Mouse (Mus musculus): ENCODE measurements at regions not wholly inside any gene's neighbourhood (a gene's known extent, or its start where the extent isn't known, plus 50 kb on each side); places are given as distances from the start of the nearest gene placed in this dataset.

GRCm38 (mm10) chr6:99818486-99818885 is 92.3 kb upstream of the Prok2 start:
- no peak for DNase-seq
- Histone ChIP-seq H3K4me2 (no peak overlapping the region), H3K27ac (ENCODE audit: low read depth) (no peak overlapping the region), H3K9me3 (ENCODE audit: low read depth, low read length) (no peaks in the 10 kb centered on the region), H3K4me1 (ENCODE audit: insufficient read depth) (0 out of 2 replicates have a peak, but pooled peaks cover 4% of the 10 kb centered on the region), H3K27me3 (ENCODE audit: insufficient read depth, low read length) (no peaks in the 10 kb centered on the region), H3K9ac (no peak overlapping the region), H3K36me3 (ENCODE audit: insufficient read depth) (no peaks in the 10 kb centered on the region), H3K4me3 (ENCODE audit: low read depth, low read length) (no peak overlapping the region)
- TF ChIP-seq CTCF (IDR thresholded peaks at IDR 0.05; ENCODE audit: low read depth) = peak; percentile 36; the same call in 1 of the 2 replicates
- ATAC-seq (ENCODE audit: insufficient read depth) = no peak
- WGBS = 86% methylated on average over 6 of the region's 6 CpGs

- Histone ChIP-seq H3K9me3 (ENCODE audit: low read depth, low read length) (no peaks in the 10 kb centered on the region), H3K4me1 (ENCODE audit: insufficient read depth) (0 out of 2 replicates have a peak, but pooled peaks cover 4% of the 10 kb centered on the region), H3K36me3 (ENCODE audit: insufficient read depth) (no peaks in the 10 kb centered on the region), H3K4me3 (ENCODE audit: low read depth, low read length) (no peak overlapping the region), H3K27me3 (ENCODE audit: insufficient read depth, low read length) (no peaks in the 10 kb centered on the region), H3K4me2 (no peak overlapping the region), H3K27ac (ENCODE audit: low read depth) (no peak overlapping the region), H3K9ac (no peak overlapping the region)
- 75% methylated on average over 1 of the region's 1 CpGs for WGBS
- ATAC-seq (ENCODE audit: insufficient read depth) (no peak), DNase-seq (no peak)
- no peak for TF ChIP-seq CTCF (IDR thresholded peaks at IDR 0.05; ENCODE audit: low read depth)
These were observed 91.1 kb upstream of the Prok2 start for GRCm38 (mm10) chr6:99817245-99817644.

- no peak for TF ChIP-seq CTCF (IDR thresholded peaks at IDR 0.05; ENCODE audit: low read depth)
These were observed 86.9 kb upstream of the Prok2 start for GRCm38 (mm10) chr6:99813102-99813501.

GRCm38 (mm10) chr6:99811842-99812241 is 85.7 kb upstream of the Prok2 start:
- WGBS = 66% methylated on average over 4 of the region's 4 CpGs

More at GRCm38 (mm10) chr6:99813102-99813501, 86.9 kb upstream of the Prok2 start:
- DNase-seq (no peak), ATAC-seq (ENCODE audit: insufficient read depth) (no peak)
- Histone ChIP-seq H3K4me3 (ENCODE audit: low read depth, low read length) (no peak overlapping the region), H3K27ac (ENCODE audit: low read depth) (no peak overlapping the region), H3K9me3 (ENCODE audit: low read depth, low read length) (no peaks in the 10 kb centered on the region), H3K4me1 (ENCODE audit: insufficient read depth) (peaks cover 7% of the 10 kb centered on the region; the same call in 1 of the 2 replicates), H3K4me2 (no peak overlapping the region), H3K27me3 (ENCODE audit: insufficient read depth, low read length) (no peaks in the 10 kb centered on the region), H3K36me3 (ENCODE audit: insufficient read depth) (no peaks in the 10 kb centered on the region), H3K9ac (no peak overlapping the region)
- 77% methylated on average over 4 of the region's 4 CpGs for WGBS

GRCm38 (mm10) chr6:99810974-99811798 is 85.0 kb upstream of the Prok2 start:
- Histone ChIP-seq H3K27ac (ENCODE audit: low read depth) (peak overlapping the region; percentile 82), H3K4me3 (ENCODE audit: low read depth, low read length) (no peak overlapping the region), H3K4me2 (no peak overlapping the region), H3K9me3 (ENCODE audit: low read depth, low read length) (no peaks in the 10 kb centered on the region), H3K9ac (no peak overlapping the region), H3K4me1 (ENCODE audit: insufficient read depth) (peaks cover 7% of the 10 kb centered on the region; the same call in 1 of the 2 replicates), H3K36me3 (ENCODE audit: insufficient read depth) (no peaks in the 10 kb centered on the region), H3K27me3 (ENCODE audit: insufficient read depth, low read length) (no peaks in the 10 kb centered on the region)
- WGBS = 49% methylated on average over 9 of the region's 9 CpGs
- ATAC-seq (ENCODE audit: insufficient read depth) (peak; percentile 96), DNase-seq (peak; percentile 94)
- peak; percentile 34; the same call in 1 of the 2 replicates for TF ChIP-seq CTCF (IDR thresholded peaks at IDR 0.05; ENCODE audit: low read depth)

More at GRCm38 (mm10) chr6:99811842-99812241, 85.7 kb upstream of the Prok2 start:
- H3K27me3 ChIP-seq (ENCODE audit: insufficient read depth, low read length) = no peaks in the 10 kb centered on the region
- no peaks in the 10 kb centered on the region for H3K9me3 ChIP-seq (ENCODE audit: low read depth, low read length)
- peaks cover 7% of the 10 kb centered on the region; the same call in 1 of the 2 replicates for H3K4me1 ChIP-seq (ENCODE audit: insufficient read depth)
- no peak overlapping the region for H3K4me3 ChIP-seq (ENCODE audit: low read depth, low read length)
- no peak for ATAC-seq (ENCODE audit: insufficient read depth)
- no peak for DNase-seq
- peak overlapping the region; percentile 65 for H3K27ac ChIP-seq (ENCODE audit: low read depth)
- TF ChIP-seq CTCF (IDR thresholded peaks at IDR 0.05; ENCODE audit: low read depth) = no peak
- H3K9ac ChIP-seq = no peak overlapping the region
- no peaks in the 10 kb centered on the region for H3K36me3 ChIP-seq (ENCODE audit: insufficient read depth)
- no peak overlapping the region for H3K4me2 ChIP-seq

GRCm38 (mm10) chr6:99804905-99805245 is 78.7 kb upstream of the Prok2 start:
- no peak overlapping the region for H3K4me3 ChIP-seq (ENCODE audit: low read depth, low read length)

More at GRCm38 (mm10) chr6:99804905-99805245, 78.7 kb upstream of the Prok2 start:
- DNase-seq (peak; percentile 26), ATAC-seq (ENCODE audit: insufficient read depth) (peak; percentile 20; the same call in 1 of the 2 replicates)
- no peaks in the 10 kb centered on the region for H3K36me3 ChIP-seq (ENCODE audit: insufficient read depth)
- no peaks in the 10 kb centered on the region for H3K27me3 ChIP-seq (ENCODE audit: insufficient read depth, low read length)
- no peak overlapping the region for H3K9ac ChIP-seq
- H3K27ac ChIP-seq (ENCODE audit: low read depth) = no peak overlapping the region
- no peak for TF ChIP-seq CTCF (IDR thresholded peaks at IDR 0.05; ENCODE audit: low read depth)
- H3K4me2 ChIP-seq = peak overlapping the region; percentile 55
- 7% methylated on average over 10 of the region's 10 CpGs for WGBS
- H3K9me3 ChIP-seq (ENCODE audit: low read depth, low read length) = no peaks in the 10 kb centered on the region
- H3K4me1 ChIP-seq (ENCODE audit: insufficient read depth) = peaks cover 9% of the 10 kb centered on the region; the same call in 1 of the 2 replicates
